Mouse (Mus musculus): ENCODE measurements around the gene B9d1. TPM values are rescaled to one million over a fixed set of nuclear protein-coding genes. Genes with fewer than 3 reads are reported as not detected.

The B9d1 gene
- 11.6 and 16.0 TPM in 2 replicates for polyA plus RNA-seq (2012; rRNA removed)

DNA sequence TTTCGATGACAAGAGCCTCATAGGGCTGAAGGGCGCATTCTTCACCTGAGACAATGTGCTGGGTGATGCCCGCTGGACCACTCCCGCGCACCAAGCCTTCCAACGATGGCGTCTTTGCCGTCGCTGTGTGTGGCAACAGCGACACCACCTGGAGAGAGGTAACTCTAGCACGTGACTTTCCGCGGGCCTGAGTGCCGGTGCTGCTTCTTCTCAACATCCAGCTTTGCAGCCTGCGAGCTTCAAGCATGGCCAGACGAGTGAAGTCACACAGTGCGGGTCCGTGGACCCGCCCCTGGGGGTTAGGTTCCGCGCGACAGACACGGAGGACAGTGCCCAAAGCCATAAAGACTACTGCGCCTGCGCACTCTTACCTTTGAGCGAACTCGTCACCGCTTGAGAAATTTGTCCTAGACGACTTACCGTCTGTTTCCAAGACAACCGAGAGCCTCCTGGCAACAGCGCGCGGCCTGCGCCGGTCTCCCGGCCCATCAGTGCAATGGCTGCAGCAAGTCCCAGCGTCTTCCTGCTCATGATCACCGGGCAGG, at the start of gene B9d1:
Gene B9d1 (plus strand): TSS at position 432 of the 545 bp plus-strand sequence.
- peak within 1 kb of the TSS; percentile 56 for H3K4me3 ChIP-seq (ENCODE audit: control insufficient read depth, insufficient read depth, low read length)
- H3K27ac ChIP-seq (ENCODE audit: control insufficient read depth, insufficient read depth, low read length): no peak within 1 kb of the TSS
- H3K27me3 ChIP-seq (ENCODE audit: control insufficient read depth, insufficient read depth, low read length): no peaks in the 10 kb centered on the region
- no peak for TF ChIP-seq POLR2A (IDR thresholded peaks at IDR 0.05; ENCODE audit: control insufficient read depth, extremely low read depth, insufficient read depth, low read length, poor library complexity)
- peak; percentile 99 for TF ChIP-seq CTCF (IDR thresholded peaks at IDR 0.05; ENCODE audit: borderline replicate concordance, control insufficient read depth, extremely low read depth, insufficient read depth, low read length, poor library complexity)
- peaks cover 4% of the 10 kb centered on the region for H3K4me1 ChIP-seq (replicated peaks; ENCODE audit: control insufficient read depth, insufficient read depth, low read length)
- under 1% methylated on average over 39 of the region's 39 CpGs for WGBS
- H3K36me3 ChIP-seq (ENCODE audit: control insufficient read depth, insufficient read depth, low read length): no peaks in the 10 kb centered on the region
- peak; percentile 92 for DNase-seq

DNA sequence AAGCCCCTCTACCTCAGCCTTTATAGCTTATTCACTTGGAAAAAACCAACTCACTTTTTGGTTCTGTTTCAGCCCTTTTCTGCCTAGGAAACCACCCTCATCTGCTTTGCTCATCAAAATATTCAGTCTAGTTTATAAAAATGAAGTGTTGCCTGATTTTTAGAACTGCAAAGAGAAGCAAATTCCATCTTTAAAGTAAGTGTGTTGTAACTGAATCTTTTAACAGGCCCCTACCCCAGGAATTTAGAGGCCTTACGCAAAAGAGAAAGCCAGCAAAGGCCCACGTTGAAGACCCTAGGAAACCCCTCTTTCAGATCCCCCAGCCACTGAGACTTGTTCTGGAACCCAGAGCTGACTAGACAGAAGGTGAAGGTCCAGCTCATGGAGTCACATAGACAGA, 40.9 kb upstream of the B9d1 start:
- no peak overlapping the region for H3K4me3 ChIP-seq (ENCODE audit: control insufficient read depth, insufficient read depth, low read length)
- H3K36me3 ChIP-seq (ENCODE audit: control insufficient read depth, insufficient read depth, low read length): no peaks in the 10 kb centered on the region
- TF ChIP-seq CTCF (IDR thresholded peaks at IDR 0.05; ENCODE audit: borderline replicate concordance, control insufficient read depth, extremely low read depth, insufficient read depth, low read length, poor library complexity) (no peak), POLR2A (IDR thresholded peaks at IDR 0.05; ENCODE audit: control insufficient read depth, extremely low read depth, insufficient read depth, low read length, poor library complexity) (no peak)
- 86% methylated on average over 2 of the region's 2 CpGs for WGBS
- no peak for DNase-seq
- no peak overlapping the region for H3K27ac ChIP-seq (ENCODE audit: control insufficient read depth, insufficient read depth, low read length)
- no peaks in the 10 kb centered on the region for H3K27me3 ChIP-seq (ENCODE audit: control insufficient read depth, insufficient read depth, low read length)
- H3K4me1 ChIP-seq (replicated peaks; ENCODE audit: control insufficient read depth, insufficient read depth, low read length): no peaks in the 10 kb centered on the region

DNA sequence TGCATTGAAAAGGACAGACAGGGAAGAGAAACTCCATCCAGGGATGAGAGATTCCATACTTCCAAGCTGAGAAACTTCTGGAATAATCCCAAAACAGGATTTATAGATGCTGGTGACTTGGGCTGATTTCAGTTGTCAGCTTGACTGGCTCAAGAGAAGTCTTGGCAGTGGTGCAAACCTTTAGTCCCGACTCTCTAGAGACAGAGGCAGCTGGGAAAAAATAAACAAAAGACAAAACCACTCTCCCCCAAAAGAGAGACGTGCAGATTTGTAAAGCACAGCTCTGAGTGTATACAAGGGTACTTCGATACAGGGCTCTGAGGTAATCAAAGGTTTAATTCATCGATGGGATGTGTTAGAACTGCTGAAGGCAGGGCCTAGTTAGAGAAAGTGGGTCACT, 39.5 kb upstream of the B9d1 start:
- Histone ChIP-seq H3K4me1 (replicated peaks; ENCODE audit: control insufficient read depth, insufficient read depth, low read length) (no peaks in the 10 kb centered on the region), H3K27me3 (ENCODE audit: control insufficient read depth, insufficient read depth, low read length) (no peaks in the 10 kb centered on the region), H3K27ac (ENCODE audit: control insufficient read depth, insufficient read depth, low read length) (no peak overlapping the region), H3K36me3 (ENCODE audit: control insufficient read depth, insufficient read depth, low read length) (no peaks in the 10 kb centered on the region), H3K4me3 (ENCODE audit: control insufficient read depth, insufficient read depth, low read length) (no peak overlapping the region)
- TF ChIP-seq CTCF (IDR thresholded peaks at IDR 0.05; ENCODE audit: borderline replicate concordance, control insufficient read depth, extremely low read depth, insufficient read depth, low read length, poor library complexity): no peak
- 82% methylated on average over 4 of the region's 4 CpGs for WGBS
- DNase-seq: no peak

DNA sequence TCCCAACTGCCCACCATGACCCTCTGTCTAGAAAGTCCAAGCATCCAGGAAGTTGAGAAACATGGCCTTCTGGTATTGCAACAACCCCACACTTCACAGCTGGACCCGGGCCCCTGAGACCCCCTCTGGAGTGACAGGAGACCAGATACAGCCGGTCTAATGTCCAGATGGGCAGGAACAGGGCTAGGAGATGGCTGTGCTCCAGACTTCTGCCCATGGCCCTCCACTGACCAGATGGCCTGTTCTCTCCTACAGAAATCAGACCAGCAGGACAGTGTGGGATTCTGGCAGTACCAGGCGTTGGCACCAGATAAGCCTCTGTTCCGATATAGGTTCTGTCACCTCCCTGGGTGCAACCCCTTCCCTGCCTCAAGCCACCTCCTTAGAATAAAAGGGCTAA, 36.4 kb upstream of the B9d1 start:
- H3K4me3 ChIP-seq (ENCODE audit: control insufficient read depth, insufficient read depth, low read length): no peak overlapping the region
- 95% methylated on average over 4 of the region's 4 CpGs for WGBS
- no peaks in the 10 kb centered on the region for H3K4me1 ChIP-seq (replicated peaks; ENCODE audit: control insufficient read depth, insufficient read depth, low read length)
- H3K27me3 ChIP-seq (ENCODE audit: control insufficient read depth, insufficient read depth, low read length): no peaks in the 10 kb centered on the region
- TF ChIP-seq CTCF (IDR thresholded peaks at IDR 0.05; ENCODE audit: borderline replicate concordance, control insufficient read depth, extremely low read depth, insufficient read depth, low read length, poor library complexity): no peak
- no peak for TF ChIP-seq POLR2A (IDR thresholded peaks at IDR 0.05; ENCODE audit: control insufficient read depth, extremely low read depth, insufficient read depth, low read length, poor library complexity)
- H3K36me3 ChIP-seq (ENCODE audit: control insufficient read depth, insufficient read depth, low read length): no peaks in the 10 kb centered on the region
- DNase-seq: no peak
- no peak overlapping the region for H3K27ac ChIP-seq (ENCODE audit: control insufficient read depth, insufficient read depth, low read length)

DNA sequence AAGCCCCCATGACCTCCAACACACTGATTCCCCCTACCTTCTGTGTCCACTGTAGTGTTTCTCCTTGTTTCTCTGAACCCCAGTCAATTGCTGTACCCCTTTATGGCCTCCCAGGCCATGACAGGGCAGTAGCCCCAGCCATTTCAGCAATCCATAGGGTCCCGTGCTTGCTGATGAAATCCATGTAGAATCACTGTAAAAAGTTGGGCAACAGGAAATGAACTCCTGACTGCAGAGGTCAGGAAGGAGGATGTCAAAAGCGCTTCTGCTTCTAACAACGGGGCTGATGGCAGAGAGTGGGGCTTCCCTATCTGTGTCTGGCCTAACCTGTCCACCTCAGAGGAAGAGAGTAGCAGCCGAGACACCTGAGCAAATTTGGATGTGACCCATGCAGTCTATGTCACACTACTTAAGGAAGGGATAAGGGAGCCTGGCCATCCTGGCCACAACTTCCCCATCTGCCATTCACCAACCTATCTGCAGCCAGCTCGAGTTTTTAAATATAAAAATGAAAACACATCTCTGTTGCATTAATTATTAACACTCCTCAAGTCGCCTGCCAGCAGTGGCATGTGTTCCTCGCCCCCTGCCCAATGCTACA, 35.5 kb upstream of the B9d1 start:
- WGBS: 40% methylated on average over 7 of the region's 7 CpGs
- no peak overlapping the region for H3K4me3 ChIP-seq (ENCODE audit: control insufficient read depth, insufficient read depth, low read length)
- no peaks in the 10 kb centered on the region for H3K36me3 ChIP-seq (ENCODE audit: control insufficient read depth, insufficient read depth, low read length)
- TF ChIP-seq POLR2A (IDR thresholded peaks at IDR 0.05; ENCODE audit: control insufficient read depth, extremely low read depth, insufficient read depth, low read length, poor library complexity): no peak
- no peak for TF ChIP-seq CTCF (IDR thresholded peaks at IDR 0.05; ENCODE audit: borderline replicate concordance, control insufficient read depth, extremely low read depth, insufficient read depth, low read length, poor library complexity)
- no peak overlapping the region for H3K27ac ChIP-seq (ENCODE audit: control insufficient read depth, insufficient read depth, low read length)
- no peak for DNase-seq
- H3K27me3 ChIP-seq (ENCODE audit: control insufficient read depth, insufficient read depth, low read length): no peaks in the 10 kb centered on the region
- H3K4me1 ChIP-seq (replicated peaks; ENCODE audit: control insufficient read depth, insufficient read depth, low read length): no peaks in the 10 kb centered on the region

DNA sequence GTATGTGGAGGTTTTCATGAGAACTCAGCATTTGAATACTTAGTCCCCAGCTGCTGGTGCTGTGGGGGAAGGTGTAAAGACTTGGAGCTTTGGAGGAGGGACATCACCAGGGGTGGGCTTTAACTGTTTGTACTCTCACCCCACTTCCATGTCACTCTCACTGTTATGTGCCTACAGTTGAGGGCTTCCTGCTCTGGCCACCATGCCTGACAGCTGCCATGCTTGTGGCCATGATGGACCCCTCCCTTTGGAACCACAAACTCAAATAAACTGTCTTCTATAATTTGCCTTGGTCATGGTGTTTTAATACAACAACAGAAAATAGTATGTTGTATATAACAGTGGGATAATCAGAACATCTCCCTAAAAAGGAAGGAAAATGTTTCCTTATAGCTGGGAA, 34.1 kb upstream of the B9d1 start:
- DNase-seq: no peak
- Histone ChIP-seq H3K27me3 (ENCODE audit: control insufficient read depth, insufficient read depth, low read length) (no peaks in the 10 kb centered on the region), H3K4me1 (replicated peaks; ENCODE audit: control insufficient read depth, insufficient read depth, low read length) (no peaks in the 10 kb centered on the region), H3K36me3 (ENCODE audit: control insufficient read depth, insufficient read depth, low read length) (no peaks in the 10 kb centered on the region), H3K4me3 (ENCODE audit: control insufficient read depth, insufficient read depth, low read length) (no peak overlapping the region), H3K27ac (ENCODE audit: control insufficient read depth, insufficient read depth, low read length) (no peak overlapping the region)
- TF ChIP-seq CTCF (IDR thresholded peaks at IDR 0.05; ENCODE audit: borderline replicate concordance, control insufficient read depth, extremely low read depth, insufficient read depth, low read length, poor library complexity): no peak
- no peak for TF ChIP-seq POLR2A (IDR thresholded peaks at IDR 0.05; ENCODE audit: control insufficient read depth, extremely low read depth, insufficient read depth, low read length, poor library complexity)

DNA sequence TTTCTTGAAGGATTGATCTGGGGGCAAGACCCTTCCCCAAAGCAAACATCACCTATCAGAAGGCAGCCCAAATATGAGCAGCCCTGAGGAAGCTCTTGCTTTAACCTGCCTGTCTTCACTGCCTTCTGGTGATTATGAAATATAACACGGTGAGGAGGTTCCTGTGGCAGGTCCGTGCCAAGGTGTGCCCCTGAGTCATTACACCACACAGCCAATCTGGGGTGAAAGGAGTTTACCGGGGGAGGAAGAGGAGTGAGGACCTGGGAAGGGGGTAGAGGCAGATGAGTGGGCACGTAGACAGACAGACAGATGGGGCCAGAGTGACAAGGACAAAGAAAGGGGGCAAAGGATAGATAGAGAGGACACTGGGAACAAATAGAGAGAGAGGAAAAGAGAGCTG, 31.3 kb upstream of the B9d1 start:
- no peaks in the 10 kb centered on the region for H3K4me1 ChIP-seq (replicated peaks; ENCODE audit: control insufficient read depth, insufficient read depth, low read length)
- no peaks in the 10 kb centered on the region for H3K27me3 ChIP-seq (ENCODE audit: control insufficient read depth, insufficient read depth, low read length)
- no peak for DNase-seq
- H3K36me3 ChIP-seq (ENCODE audit: control insufficient read depth, insufficient read depth, low read length): no peaks in the 10 kb centered on the region
- 57% methylated on average over 4 of the region's 4 CpGs for WGBS
- no peak for TF ChIP-seq CTCF (IDR thresholded peaks at IDR 0.05; ENCODE audit: borderline replicate concordance, control insufficient read depth, extremely low read depth, insufficient read depth, low read length, poor library complexity)
- TF ChIP-seq POLR2A (IDR thresholded peaks at IDR 0.05; ENCODE audit: control insufficient read depth, extremely low read depth, insufficient read depth, low read length, poor library complexity): no peak
- no peak overlapping the region for H3K4me3 ChIP-seq (ENCODE audit: control insufficient read depth, insufficient read depth, low read length)
- H3K27ac ChIP-seq (ENCODE audit: control insufficient read depth, insufficient read depth, low read length): no peak overlapping the region

Data from thymus, adult 2 months (tissue).